Mouse (Mus musculus): ENCODE measurements around the gene Atxn7l1.

- TF ChIP-seq CTCF (IDR thresholded peaks at IDR 0.05; ENCODE audit: control insufficient read depth, insufficient read depth, insufficient replicate concordance, low read depth, low read length), result no peak
- TF ChIP-seq POLR2A (IDR thresholded peaks at IDR 0.05; ENCODE audit: control insufficient read depth, low read depth, low read length), result no peak
Measured at GRCm38 (mm10) chr12:33411580-33412151, 264.2 kb downstream of the Atxn7l1 start.
